Mouse (Mus musculus) forelimb bud, embryonic 11.5 days (tissue): Measurements from ENCODE around the gene Pga5.

Source experiments
- DNase-seq: peaks from one replicate; pipeline ENCODE4 v3.0.0-alpha.2; 2012; ENCODE audit warnings: low read depth, low spot score

Gene Pga5

GRCm38 (mm10) chr19:10665499-10665898 lies 12.4 kb downstream of the Pga5 start:
- peak; percentile 60 for DNase-seq

GRCm38 (mm10) chr19:10665093-10665492 lies 12.8 kb downstream of the Pga5 start:
- no peak for DNase-seq

- no peak for DNase-seq
Observed at GRCm38 (mm10) chr19:10662665-10663064, 15.2 kb downstream of the Pga5 start.

- DNase-seq: no peak
Observed at GRCm38 (mm10) chr19:10661919-10662318, 16.0 kb downstream of the Pga5 start.

- DNase-seq: no peak
Observed at GRCm38 (mm10) chr19:10661373-10661772, 16.5 kb downstream of the Pga5 start.

- no peak for DNase-seq
Observed at GRCm38 (mm10) chr19:10658406-10658805, 19.5 kb downstream of the Pga5 start.

GRCm38 (mm10) chr19:10657742-10658141 lies 20.1 kb downstream of the Pga5 start:
- no peak for DNase-seq

- DNase-seq: no peak
Observed at GRCm38 (mm10) chr19:10656058-10656457, 21.8 kb downstream of the Pga5 start.

GRCm38 (mm10) chr19:10648156-10648555 lies 29.7 kb downstream of the Pga5 start:
- no peak for DNase-seq

- no peak for DNase-seq
Observed at GRCm38 (mm10) chr19:10645616-10646015, 32.3 kb downstream of the Pga5 start.

GRCm38 (mm10) chr19:10640589-10641378 lies 37.1 kb downstream of the Pga5 start:
- DNase-seq: no peak

GRCm38 (mm10) chr19:10640080-10640479 lies 37.8 kb downstream of the Pga5 start:
- DNase-seq: no peak

GRCm38 (mm10) chr19:10637840-10638239 lies 40.0 kb downstream of the Pga5 start:
- no peak for DNase-seq

- peak; percentile 54 for DNase-seq
Observed at GRCm38 (mm10) chr19:10634872-10635318, 43.0 kb downstream of the Pga5 start.

- peak; percentile 58 for DNase-seq
Observed at GRCm38 (mm10) chr19:10634106-10634871, 43.6 kb downstream of the Pga5 start, which contains the start of gene Vwce. Gene Vwce (plus strand): TSS chr19:10634213.
